Mouse (Mus musculus) heart, adult 2 months (tissue): ENCODE data around the gene Dock1. TPM values are rescaled to one million over a fixed set of nuclear protein-coding genes. Genes with fewer than 3 reads are reported as not detected.

Experiments used
- DNase-seq, 2 experiments: peaks; one replicate each; pipeline ENCODE4 v3.0.0; 2021
- H3K27ac ChIP-seq: fragments of 200-600 bp; 2 replicates; pipeline ENCODE4 v1.8.1; 2022
- H3K27me3 ChIP-seq: fragments of 200-500 bp; 2 replicates; pipeline ENCODE4 v1.6.1; 2012; ENCODE audit warnings: mild to moderate bottlenecking, low read length, inconsistent platforms, mixed read lengths; ENCODE audit not compliant: control insufficient read depth, insufficient read depth
- H3K36me3 ChIP-seq: fragments of 200-500 bp; 2 replicates; pipeline ENCODE4 v1.6.1; 2012; ENCODE audit warnings: low read length, inconsistent platforms; ENCODE audit not compliant: control insufficient read depth, insufficient read depth
- H3K4me1 ChIP-seq: fragments of 200-500 bp; 2 replicates; pipeline ENCODE4 v1.6.1; 2011; ENCODE audit warnings: low read length; ENCODE audit not compliant: control insufficient read depth, insufficient read depth
- H3K4me3 ChIP-seq: fragments of 200-600 bp; 2 replicates; pipeline ENCODE4 v1.8.1; 2022
- H3K79me2 ChIP-seq: fragments of 200-500 bp; replicated peaks from 2 replicates; pipeline ENCODE4 v1.6.1; 2012; ENCODE audit warnings: mild to moderate bottlenecking, inconsistent platforms, low read length, moderate library complexity, mixed read lengths; ENCODE audit not compliant: control insufficient read depth, insufficient read depth
- H3K9ac ChIP-seq: fragments of 200-500 bp; 2 replicates; pipeline ENCODE4 v1.6.1; 2012; ENCODE audit warnings: low read depth, mild to moderate bottlenecking, control low read depth, inconsistent platforms, low read length, mixed read lengths
- CTCF ChIP-seq: fragments of 200-600 bp; IDR thresholded peaks from 2 replicates; pipeline ENCODE4 v1.8.1; 2022; ENCODE audit warnings: antibody characterized with exemption, mild to moderate bottlenecking, moderate library complexity
- EP300 ChIP-seq: fragments of 200-500 bp; IDR thresholded peaks from 2 replicates; pipeline ENCODE4 v1.6.1; 2011; ENCODE audit warnings: low read depth, low read length, control low read depth; ENCODE audit not compliant: insufficient read depth
- POLR2A ChIP-seq: fragments of 200-500 bp; IDR thresholded peaks from 2 replicates; pipeline ENCODE4 v1.6.1; 2011; ENCODE audit warnings: mild to moderate bottlenecking, low read depth, low read length, control low read depth; ENCODE audit not compliant: insufficient read depth
- WGBS: fragments of 180-500 bp; shearing (Covaris S2); methylation state at CpG from one replicate; pipeline ENCODE4 v1.1.7; 2018; 5-methylcytosine and 5-hydroxymethylcytosine counted together
- intact Hi-C: fragments of 180-260 bp; cut with DNase I; formaldehyde crosslinking; loops from one replicate; pipeline ENCODE4 v1.15.1; 2025
- polyA plus RNA-seq: library from polyadenylated mRNA; depleted of rRNA; stranded (reverse); fragments of >200 nt; gene quantifications from 2 replicates; pipeline ENCODE4 v1.2.3, GENCODE M21; 2012
- total RNA-seq, 2 experiments: library from RNA; stranded (reverse); gene quantifications; 2 replicates each; pipeline ENCODE4 v1.2.3; 2021

Dock1 gene
- total and polyA plus RNA-seq, 3 experiments = 8.3 to 25.6 (median 25.4) TPM

DNA sequence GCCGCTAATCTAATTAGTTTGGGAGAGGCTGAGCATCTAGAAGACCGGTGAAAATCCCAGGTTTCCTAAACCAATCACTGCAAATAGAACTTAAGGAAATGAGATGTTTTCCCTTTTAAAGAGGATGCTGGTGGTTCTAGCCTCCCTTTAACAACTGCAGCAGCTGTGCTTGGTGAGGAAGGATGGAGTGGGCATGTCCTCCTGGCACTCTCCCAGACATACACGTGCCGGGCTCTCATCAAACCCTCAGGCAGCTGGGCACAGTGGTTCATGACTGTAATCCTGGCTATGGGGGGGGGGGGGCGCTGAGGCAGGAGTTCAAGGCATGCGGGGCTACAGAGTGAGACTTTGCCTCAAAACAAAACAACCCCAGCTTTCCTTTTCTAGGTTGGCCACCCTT, 272.6 kb downstream of the Dock1 start:
- Histone ChIP-seq H3K9ac (no peak overlapping the region), H3K4me1 (peaks cover 11% of the 10 kb centered on the region; the same call in 1 of the 2 replicates), H3K79me2 (no peaks in the 10 kb centered on the region; the same call in 1 of the 2 replicates), H3K27me3 (no peaks in the 10 kb centered on the region), H3K36me3 (no peaks in the 10 kb centered on the region), H3K4me3 (no peak overlapping the region), H3K27ac (no peak overlapping the region)
- DNase-seq = no peak
- TF ChIP-seq EP300 = no peak
- TF ChIP-seq CTCF = no peak
- WGBS = 57% methylated on average over 6 of the region's 6 CpGs
- intact Hi-C loops = no loop called here

DNA sequence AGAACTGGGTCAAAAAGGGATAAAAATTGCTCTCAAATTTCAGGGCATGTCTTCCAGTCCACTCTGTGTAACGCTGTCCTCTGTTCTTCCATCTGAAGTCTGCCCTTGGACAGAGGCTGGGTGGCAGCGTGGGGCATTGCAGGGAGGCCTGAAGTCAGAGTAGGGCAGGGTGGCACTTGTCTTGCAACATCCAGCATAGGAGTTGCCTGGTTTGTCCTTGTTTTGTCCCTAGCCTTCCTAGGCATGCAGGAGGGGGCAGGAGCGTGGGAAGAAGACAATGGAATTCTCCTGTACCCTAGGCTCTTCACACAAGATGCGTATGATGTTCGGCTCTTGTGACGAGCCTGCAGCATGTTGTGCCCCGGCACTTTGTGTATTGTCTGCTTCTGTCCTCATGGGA, 273.2 kb downstream of the Dock1 start:
- Histone ChIP-seq H3K4me3 (no peak overlapping the region), H3K79me2 (no peaks in the 10 kb centered on the region; the same call in 1 of the 2 replicates), H3K27me3 (no peaks in the 10 kb centered on the region), H3K9ac (no peak overlapping the region), H3K27ac (no peak overlapping the region), H3K36me3 (no peaks in the 10 kb centered on the region), H3K4me1 (peaks cover 11% of the 10 kb centered on the region; the same call in 1 of the 2 replicates)
- 53% methylated on average over 7 of the region's 7 CpGs for WGBS
- no peak for DNase-seq
- TF ChIP-seq CTCF (no peak), POLR2A (no peak), EP300 (no peak)
- intact Hi-C loops = no loop called here

DNA sequence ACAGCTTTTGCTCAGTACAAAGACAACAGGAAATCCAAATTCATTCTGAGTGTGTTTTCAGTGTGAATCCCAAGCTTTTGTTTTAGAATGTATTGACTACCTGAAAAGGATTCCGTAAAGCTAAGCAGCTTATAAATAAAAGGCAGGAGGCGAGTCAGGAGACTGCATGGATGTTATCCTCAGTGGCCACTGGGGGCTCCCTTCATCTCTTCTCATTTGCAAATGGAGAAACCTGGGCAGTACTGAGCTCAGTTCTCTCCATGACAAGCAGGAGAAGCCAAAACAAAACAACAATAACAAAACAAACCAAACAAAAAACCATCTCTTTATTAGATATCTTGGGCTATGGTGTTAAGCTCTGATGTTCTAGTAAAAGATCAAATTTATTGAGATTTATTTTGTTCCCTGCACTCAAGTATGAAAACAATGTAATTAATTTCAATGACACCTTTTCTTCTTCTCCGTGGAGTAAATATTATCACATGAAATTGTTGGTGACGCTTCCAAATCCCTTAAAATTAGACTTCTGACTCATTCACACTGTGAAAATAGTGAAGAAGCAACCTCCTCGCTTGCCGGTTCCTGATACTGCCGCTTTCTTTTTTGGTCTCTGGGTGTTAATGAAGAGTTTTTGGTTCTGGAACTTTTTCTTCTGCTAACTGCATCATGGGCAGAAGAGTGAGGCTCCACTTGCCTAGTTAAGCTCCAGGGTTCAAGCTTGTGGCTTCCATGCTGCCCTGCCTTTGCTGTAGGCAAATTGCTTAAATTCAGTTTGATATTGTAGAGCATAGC, 275.7 kb downstream of the Dock1 start:
- Histone ChIP-seq H3K27ac (no peak overlapping the region), H3K4me3 (no peak overlapping the region), H3K79me2 (no peaks in the 10 kb centered on the region; the same call in 1 of the 2 replicates), H3K36me3 (no peaks in the 10 kb centered on the region), H3K9ac (no peak overlapping the region), H3K27me3 (no peaks in the 10 kb centered on the region), H3K4me1 (peaks cover 11% of the 10 kb centered on the region; the same call in 1 of the 2 replicates)
- DNase-seq = no peak
- 88% methylated on average over 7 of the region's 7 CpGs for WGBS
- intact Hi-C loops = no loop called here
- no peak for TF ChIP-seq EP300
- peak; percentile 46 for TF ChIP-seq CTCF

DNA sequence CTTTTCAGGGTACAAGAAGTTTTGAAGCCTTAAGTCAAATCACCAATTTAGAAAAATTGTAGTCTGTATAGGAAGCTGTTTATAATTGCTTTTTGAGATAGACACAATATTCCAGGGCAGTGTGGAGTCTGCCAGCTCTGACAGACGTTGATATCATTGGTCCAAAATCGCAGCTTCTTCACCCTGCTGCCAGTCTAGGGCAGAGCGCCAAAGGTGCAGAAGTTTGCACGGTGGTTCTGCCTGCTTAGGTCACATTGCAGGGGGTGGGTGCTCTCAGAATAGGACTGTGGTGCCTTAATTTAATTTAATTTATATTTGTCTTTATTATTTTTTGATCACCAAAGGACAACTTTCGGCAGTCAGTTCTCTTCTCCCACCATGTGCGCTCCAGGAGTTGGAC, 288.6 kb downstream of the Dock1 start:
- Histone ChIP-seq H3K4me1 (no peaks in the 10 kb centered on the region), H3K27ac (no peak overlapping the region), H3K27me3 (no peaks in the 10 kb centered on the region), H3K79me2 (no peaks in the 10 kb centered on the region), H3K4me3 (no peak overlapping the region), H3K36me3 (no peaks in the 10 kb centered on the region), H3K9ac (no peak overlapping the region)
- no peak for DNase-seq
- intact Hi-C loops = no loop called here
- no peak for TF ChIP-seq CTCF
- 82% methylated on average over 6 of the region's 6 CpGs for WGBS

DNA sequence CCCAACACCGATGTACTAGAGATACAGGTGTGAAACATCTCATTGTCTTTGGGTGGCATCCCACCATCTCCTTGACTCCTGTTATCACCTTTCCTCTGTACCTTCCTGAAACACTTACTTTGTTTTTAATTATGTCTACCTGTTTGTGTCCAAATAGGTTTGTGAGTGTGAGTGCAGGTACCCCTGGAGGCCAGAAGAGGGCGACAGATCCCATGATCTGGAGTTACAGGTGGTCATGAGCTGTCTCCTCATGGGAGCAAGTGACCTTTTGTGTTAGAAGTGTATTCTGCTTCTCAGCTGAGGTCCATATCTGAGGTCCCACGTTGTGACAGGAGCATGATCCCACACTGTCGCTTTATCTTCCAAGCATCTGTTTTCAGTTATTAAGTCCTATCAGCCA, 290.4 kb downstream of the Dock1 start:
- no peaks in the 10 kb centered on the region for H3K4me1 ChIP-seq
- H3K27ac ChIP-seq = no peak overlapping the region
- H3K27me3 ChIP-seq = no peaks in the 10 kb centered on the region
- TF ChIP-seq POLR2A (no peak), EP300 (no peak), CTCF (peak; percentile 73)
- WGBS = 70% methylated on average over 4 of the region's 4 CpGs
- no peak overlapping the region for H3K9ac ChIP-seq
- no peaks in the 10 kb centered on the region for H3K36me3 ChIP-seq
- H3K4me3 ChIP-seq = no peak overlapping the region
- intact Hi-C loops = no loop called here
- no peak for DNase-seq
- H3K79me2 ChIP-seq = no peaks in the 10 kb centered on the region

DNA sequence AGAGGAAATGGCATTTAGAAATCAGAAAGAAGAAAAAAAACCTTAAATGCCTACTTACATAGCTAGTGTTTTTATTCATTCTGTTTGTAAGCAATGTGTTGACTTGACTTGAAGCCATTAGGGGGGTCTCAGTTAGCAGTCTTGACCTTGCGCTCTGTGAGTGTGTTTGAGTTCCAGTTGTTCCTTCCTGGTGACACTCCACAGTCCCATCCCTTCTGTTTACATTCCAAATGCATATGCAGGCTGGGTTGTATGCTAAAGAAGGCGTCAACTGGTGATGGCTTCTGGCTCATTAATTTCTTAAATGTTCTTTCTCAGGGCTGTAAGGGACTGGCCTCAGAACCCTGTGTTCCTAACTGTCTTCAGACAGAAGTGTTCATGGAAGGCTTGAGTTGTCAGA, 291.2 kb downstream of the Dock1 start:
- Histone ChIP-seq H3K27me3 (no peaks in the 10 kb centered on the region), H3K79me2 (no peaks in the 10 kb centered on the region), H3K9ac (no peak overlapping the region), H3K4me1 (no peaks in the 10 kb centered on the region), H3K36me3 (no peaks in the 10 kb centered on the region), H3K27ac (no peak overlapping the region), H3K4me3 (no peak overlapping the region)
- intact Hi-C loops = no loop called here
- WGBS = 99% methylated on average over 2 of the region's 2 CpGs
- no peak for TF ChIP-seq POLR2A
- TF ChIP-seq CTCF = no peak
- no peak for TF ChIP-seq EP300
- DNase-seq = no peak
